Mouse (Mus musculus): ENCODE measurements around the gene Nox1. TPM values are rescaled to one million over a fixed set of nuclear protein-coding genes. Genes with fewer than 3 reads are reported as not detected.
"Not testable (repeated sequence)": the region's sequence is repeated elsewhere in the genome, so short reads cannot be mapped to it uniquely, and the experiment has no call there.

The Nox1 gene
- polyA plus RNA-seq (2016; fragmentation: Nextera tagmentation; extraction: Ambion mirVana), result 0.06 TPM in 1 of 2 replicates, not detected in the other

DNA sequence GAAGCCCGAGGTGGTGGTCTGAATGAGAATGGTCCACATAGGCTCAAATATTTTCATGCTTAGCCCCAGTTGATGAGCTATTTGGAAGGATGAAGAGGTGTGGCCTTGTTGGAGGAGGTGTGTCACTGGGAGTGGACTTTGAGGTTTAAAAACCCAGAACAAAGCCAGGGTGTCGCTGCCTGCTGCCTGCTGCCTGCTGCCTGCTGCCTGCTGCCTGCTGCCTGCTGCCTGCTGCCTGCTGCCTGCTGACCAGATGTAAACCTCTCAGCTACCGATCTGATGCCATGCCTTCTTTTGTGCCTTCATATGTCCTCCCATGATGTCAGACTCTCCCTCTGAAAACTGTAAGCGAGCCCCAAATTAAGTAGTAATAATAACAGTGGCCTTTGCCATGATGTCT is at the start of gene Nox1:
Gene Nox1, minus strand, starts transcription at position 101 of the 400 bp plus-strand sequence.
- H3K9me3 ChIP-seq (replicated peaks), result no peaks in the 10 kb centered on the region
- H3K4me3 ChIP-seq, result no peak within 1 kb of the TSS
- peaks cover 60% of the 10 kb centered on the region for H3K27me3 ChIP-seq (ENCODE audit: low read depth, poor library complexity, severe bottlenecking)
- H3K36me3 ChIP-seq, result no peaks in the 10 kb centered on the region
- H3K27ac ChIP-seq, result no peak within 1 kb of the TSS
- WGBS, result 62% methylated on average over 4 of the region's 4 CpGs
- H3K4me1 ChIP-seq, result no peaks in the 10 kb centered on the region
- no peak for DNase-seq (ENCODE audit: low spot score)

- H3K4me1 ChIP-seq, result no peaks in the 10 kb centered on the region
- H3K4me3 ChIP-seq, result no peak overlapping the region
- peaks cover 7% of the 10 kb centered on the region; the same call in 1 of the 2 replicates for H3K36me3 ChIP-seq
- no peak overlapping the region for H3K27ac ChIP-seq
- no peak for DNase-seq (ENCODE audit: low spot score)
- H3K9me3 ChIP-seq (replicated peaks), result no peaks in the 10 kb centered on the region
- WGBS, result 87% methylated on average over 11 of the region's 11 CpGs
- peaks cover 59% of the 10 kb centered on the region for H3K27me3 ChIP-seq (ENCODE audit: low read depth, poor library complexity, severe bottlenecking)
Measured at GRCm38 (mm10) chrX:134262129-134262528, 40.4 kb upstream of the Nox1 start.

GRCm38 (mm10) chrX:134261191-134261590 is 39.4 kb upstream of the Nox1 start:
- 68% methylated on average over 5 of the region's 5 CpGs for WGBS
- Histone ChIP-seq H3K4me3 (no peak overlapping the region), H3K36me3 (peaks cover 7% of the 10 kb centered on the region; the same call in 1 of the 2 replicates), H3K9me3 (replicated peaks) (no peaks in the 10 kb centered on the region), H3K4me1 (no peaks in the 10 kb centered on the region), H3K27ac (no peak overlapping the region), H3K27me3 (ENCODE audit: low read depth, poor library complexity, severe bottlenecking) (peaks cover 55% of the 10 kb centered on the region)
- DNase-seq (ENCODE audit: low spot score), result no peak

- no peak for DNase-seq (ENCODE audit: low spot score)
Measured at GRCm38 (mm10) chrX:134248202-134248601, 26.4 kb upstream of the Nox1 start.

DNA sequence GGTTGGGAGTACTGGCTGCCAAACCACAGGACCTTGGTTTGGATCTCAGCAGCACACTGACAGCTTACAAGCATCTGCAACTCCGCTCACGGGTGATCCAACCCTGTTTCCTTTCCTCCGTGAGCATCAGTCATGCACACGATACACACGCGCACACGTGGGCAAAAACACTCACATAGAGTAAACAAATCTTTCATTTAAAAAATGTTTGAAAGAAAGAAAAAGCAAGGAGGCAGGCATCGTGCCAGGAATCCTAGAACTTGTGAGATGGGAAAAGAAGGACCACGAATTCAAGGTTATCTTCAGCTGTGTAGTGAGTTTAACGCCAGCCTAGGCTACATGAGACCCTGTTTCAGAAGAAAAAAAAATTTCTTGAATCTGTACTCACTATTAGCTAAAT is 24.2 kb upstream of the Nox1 start:
- DNase-seq (ENCODE audit: low spot score), result no peak
- peaks cover 26% of the 10 kb centered on the region; the same call in 1 of the 2 replicates for H3K27me3 ChIP-seq (ENCODE audit: low read depth, poor library complexity, severe bottlenecking)
- H3K36me3 ChIP-seq, result 0 out of 2 replicates have a peak, but pooled peaks cover 3% of the 10 kb centered on the region
- whole genome bisulfite sequencing, result 94% methylated on average over 10 of the region's 10 CpGs
- H3K9me3 ChIP-seq (replicated peaks), result no peaks in the 10 kb centered on the region
- no peak overlapping the region for H3K4me3 ChIP-seq
- H3K4me1 ChIP-seq, result no peaks in the 10 kb centered on the region
- no peak overlapping the region for H3K27ac ChIP-seq

More at GRCm38 (mm10) chrX:134248202-134248601, 26.4 kb upstream of the Nox1 start:
- WGBS, result 93% methylated on average over 2 of the region's 2 CpGs
- Histone ChIP-seq H3K4me1 (no peaks in the 10 kb centered on the region), H3K27me3 (ENCODE audit: low read depth, poor library complexity, severe bottlenecking) (peaks cover 20% of the 10 kb centered on the region; the same call in 1 of the 2 replicates), H3K4me3 (no peak overlapping the region), H3K36me3 (no peaks in the 10 kb centered on the region), H3K9me3 (replicated peaks) (no peaks in the 10 kb centered on the region), H3K27ac (no peak overlapping the region)

DNA sequence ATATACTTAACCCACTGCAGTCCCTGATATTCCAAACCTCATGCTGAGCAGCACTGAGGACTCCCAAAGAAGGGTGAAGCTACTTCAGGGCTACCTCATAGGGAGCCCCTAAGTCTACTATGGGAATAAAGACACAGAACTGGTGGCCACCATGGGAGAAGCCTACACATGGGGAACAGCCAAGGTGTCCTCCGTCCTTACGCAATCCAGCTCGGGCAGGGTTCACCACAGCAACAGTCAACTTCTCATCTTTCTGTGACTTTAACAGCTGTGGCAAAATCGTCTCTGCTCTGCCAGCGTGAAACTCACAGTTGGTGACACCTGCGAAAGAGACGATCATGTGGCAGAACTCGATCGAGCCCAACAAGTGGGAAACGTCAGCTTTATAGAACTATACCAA is 16.5 kb upstream of the Nox1 start:
- WGBS, result 88% methylated on average over 10 of the region's 10 CpGs
- 0 out of 2 replicates have a peak, but pooled peaks cover 3% of the 10 kb centered on the region for H3K36me3 ChIP-seq
- no peak overlapping the region for H3K27ac ChIP-seq
- H3K4me1 ChIP-seq, result no peaks in the 10 kb centered on the region
- H3K4me3 ChIP-seq, result no peak overlapping the region
- DNase-seq (ENCODE audit: low spot score), result no peak
- H3K9me3 ChIP-seq (replicated peaks), result no peaks in the 10 kb centered on the region
- peaks cover 50% of the 10 kb centered on the region for H3K27me3 ChIP-seq (ENCODE audit: low read depth, poor library complexity, severe bottlenecking)

DNA sequence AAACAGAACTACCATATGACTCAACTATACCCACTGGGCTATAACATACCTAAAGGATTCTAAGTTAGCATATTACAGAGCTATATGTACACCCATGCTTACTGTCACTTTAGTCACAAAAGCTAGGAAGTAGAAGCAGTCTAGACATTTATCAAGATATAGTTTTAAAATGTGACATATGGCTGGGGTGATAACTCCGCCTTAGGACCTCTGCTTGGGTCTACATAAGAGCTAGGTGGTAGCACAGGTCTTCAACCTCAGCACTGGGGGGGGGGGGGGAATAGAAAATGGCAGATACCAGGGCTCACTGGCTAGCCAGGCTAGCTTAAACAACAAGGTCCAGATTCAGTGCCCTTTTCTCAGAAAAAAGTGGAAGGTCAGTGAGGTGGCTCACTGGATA is 11.3 kb upstream of the Nox1 start:
- H3K4me3 ChIP-seq, result no peak overlapping the region
- WGBS, result 96% methylated on average over 1 of the region's 1 CpGs
- DNase-seq (ENCODE audit: low spot score), result no peak
- H3K27me3 ChIP-seq (ENCODE audit: low read depth, poor library complexity, severe bottlenecking), result peaks cover 32% of the 10 kb centered on the region
- no peak overlapping the region for H3K27ac ChIP-seq
- no peaks in the 10 kb centered on the region for H3K36me3 ChIP-seq
- H3K4me1 ChIP-seq, result no peaks in the 10 kb centered on the region
- no peaks in the 10 kb centered on the region for H3K9me3 ChIP-seq (replicated peaks)

DNA sequence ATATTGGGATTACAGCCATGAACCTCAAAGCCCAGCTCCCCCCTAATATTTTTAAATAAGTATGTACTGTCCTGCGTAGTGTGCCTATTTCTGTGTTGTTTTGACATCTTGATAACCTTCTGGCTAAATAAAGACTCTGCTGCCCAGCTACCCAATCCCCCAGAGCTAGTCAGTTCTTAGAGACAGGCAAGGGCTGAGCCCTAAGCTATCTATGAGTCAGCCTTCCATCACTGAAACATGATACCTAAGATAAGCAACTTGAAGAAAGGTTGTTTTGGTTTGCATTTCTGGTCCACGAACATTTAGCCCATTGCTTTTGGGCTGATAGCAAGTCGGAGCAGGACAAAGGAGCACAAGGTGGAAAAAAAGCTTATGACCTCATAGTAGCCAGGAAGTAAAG is 1.1 kb downstream of the Nox1 start:
- Histone ChIP-seq H3K27ac (no peak overlapping the region), H3K36me3 (no peaks in the 10 kb centered on the region), H3K4me1 (no peaks in the 10 kb centered on the region), H3K4me3 (no peak overlapping the region), H3K27me3 (ENCODE audit: low read depth, poor library complexity, severe bottlenecking) (peaks cover 62% of the 10 kb centered on the region), H3K9me3 (replicated peaks) (no peaks in the 10 kb centered on the region)
- WGBS, result 70% methylated on average over 3 of the region's 3 CpGs
- DNase-seq (ENCODE audit: low spot score), result no peak

DNA sequence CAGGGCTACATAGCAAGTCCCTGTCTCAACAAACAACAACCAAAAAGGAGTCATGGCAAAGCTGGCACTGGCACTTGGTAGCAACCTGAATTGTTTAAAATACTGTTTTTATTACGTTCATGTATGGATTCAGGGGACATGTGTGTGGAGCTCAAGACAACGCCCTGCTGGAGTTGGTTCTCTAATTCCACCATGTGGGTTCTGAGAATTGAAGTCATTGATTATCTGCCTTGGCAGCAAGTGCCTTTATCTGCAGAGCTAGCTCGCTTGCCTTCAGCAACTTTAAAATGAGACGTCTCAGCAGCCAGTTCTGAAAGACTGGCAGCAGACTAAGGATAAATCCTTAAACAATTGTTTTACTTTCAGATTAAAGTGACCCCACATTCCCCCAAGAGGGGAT is 3.6 kb downstream of the Nox1 start:
- Histone ChIP-seq H3K36me3 (no peaks in the 10 kb centered on the region), H3K4me3 (no peak overlapping the region), H3K27me3 (ENCODE audit: low read depth, poor library complexity, severe bottlenecking) (peaks cover 59% of the 10 kb centered on the region), H3K9me3 (replicated peaks) (no peaks in the 10 kb centered on the region), H3K4me1 (no peaks in the 10 kb centered on the region), H3K27ac (no peak overlapping the region)
- 84% methylated on average over 4 of the region's 4 CpGs for WGBS
- no peak for DNase-seq (ENCODE audit: low spot score)

- 91% methylated on average over 7 of the region's 7 CpGs for WGBS
- Histone ChIP-seq H3K4me3 (no peak overlapping the region), H3K36me3 (no peaks in the 10 kb centered on the region), H3K9me3 (replicated peaks) (no peaks in the 10 kb centered on the region), H3K4me1 (no peaks in the 10 kb centered on the region), H3K27ac (no peak overlapping the region), H3K27me3 (ENCODE audit: low read depth, poor library complexity, severe bottlenecking) (peaks cover 66% of the 10 kb centered on the region)
- no peak for DNase-seq (ENCODE audit: low spot score)
Measured at GRCm38 (mm10) chrX:134211151-134211642, 10.6 kb downstream of the Nox1 start.

DNA sequence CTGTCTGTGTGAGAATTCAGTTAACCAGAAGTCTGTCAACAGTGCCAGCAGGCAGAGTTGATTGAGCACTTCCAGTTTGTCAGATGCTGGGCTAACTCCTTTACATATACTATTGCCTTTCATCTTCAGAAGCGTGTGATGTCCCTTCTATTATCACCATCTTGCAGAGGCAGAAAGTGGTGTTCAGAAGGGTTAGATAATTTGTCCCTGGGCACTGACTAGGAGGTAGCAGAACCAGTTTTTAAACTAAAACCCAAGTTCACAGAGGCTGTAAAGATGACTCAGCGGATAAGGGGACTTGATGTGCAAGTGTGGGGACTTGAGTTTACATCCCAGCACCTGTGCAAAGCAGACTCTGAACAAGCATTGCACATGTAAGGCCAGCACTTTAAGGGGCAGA is 13.3 kb downstream of the Nox1 start:
- WGBS, result 77% methylated on average over 2 of the region's 2 CpGs
- DNase-seq (ENCODE audit: low spot score), result no peak
- Histone ChIP-seq H3K4me3 (no peak overlapping the region), H3K9me3 (replicated peaks) (no peaks in the 10 kb centered on the region), H3K27ac (no peak overlapping the region), H3K36me3 (no peaks in the 10 kb centered on the region), H3K4me1 (no peaks in the 10 kb centered on the region), H3K27me3 (ENCODE audit: low read depth, poor library complexity, severe bottlenecking) (peaks cover 59% of the 10 kb centered on the region)

DNA sequence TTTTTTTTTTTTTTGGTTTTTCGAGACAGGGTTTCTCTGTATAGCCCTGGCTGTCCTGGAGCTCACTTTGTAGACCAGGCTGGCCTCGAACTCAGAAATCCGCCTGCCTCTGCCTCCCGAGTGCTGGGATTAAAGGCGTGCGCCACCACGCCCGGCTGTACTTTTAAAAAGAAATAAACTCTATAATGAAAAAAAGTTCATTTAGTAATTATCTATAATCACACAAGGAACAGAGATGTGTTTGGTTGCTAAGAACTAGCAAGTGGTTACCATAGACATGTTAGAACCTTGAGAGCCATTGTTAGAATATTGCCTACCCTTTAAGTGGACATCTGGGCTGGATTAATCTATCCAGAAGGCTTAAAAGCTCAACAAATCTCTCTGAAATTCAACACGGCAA is 34.6 kb downstream of the Nox1 start, which contains the start of gene Arl13a:
Gene Arl13a, plus strand, starts transcription at position 301 of the 400 bp plus-strand sequence.
- not testable (repeated sequence) for H3K27ac ChIP-seq; H3K9me3 ChIP-seq (replicated peaks); H3K4me3 ChIP-seq; DNase-seq (ENCODE audit: low spot score); H3K4me1 ChIP-seq; H3K36me3 ChIP-seq
- 90% methylated on average over 8 of the region's 9 CpGs for WGBS
- peaks cover 80% of the 10 kb centered on the region for H3K27me3 ChIP-seq (ENCODE audit: low read depth, poor library complexity, severe bottlenecking)

DNA sequence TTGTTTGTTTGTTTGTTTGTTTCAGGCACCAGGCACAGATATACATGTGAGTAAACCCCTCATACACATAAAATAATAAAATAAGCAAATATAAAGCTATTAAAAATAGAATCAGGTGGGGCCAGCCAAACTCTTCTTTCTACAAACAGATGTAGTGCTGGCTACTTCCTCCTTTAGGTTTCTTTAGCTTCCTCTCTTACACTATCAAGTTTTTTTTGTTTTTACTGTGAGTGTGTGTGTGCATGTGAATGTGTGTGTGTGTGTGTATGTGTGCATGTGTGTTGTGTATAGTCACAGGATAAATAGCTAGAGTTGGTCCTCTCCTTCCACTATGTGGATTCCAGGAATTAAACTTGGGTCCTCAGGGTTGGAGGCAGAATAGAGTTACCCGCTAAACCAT is 47.1 kb downstream of the Nox1 start:
- Histone ChIP-seq H3K9me3 (replicated peaks) (no peaks in the 10 kb centered on the region), H3K36me3 (no peaks in the 10 kb centered on the region), H3K27me3 (ENCODE audit: low read depth, poor library complexity, severe bottlenecking) (peaks cover 46% of the 10 kb centered on the region), H3K27ac (no peak overlapping the region), H3K4me3 (no peak overlapping the region), H3K4me1 (no peaks in the 10 kb centered on the region)
- no peak for DNase-seq (ENCODE audit: low spot score)
- WGBS, result 94% methylated on average over 1 of the region's 1 CpGs

DNA sequence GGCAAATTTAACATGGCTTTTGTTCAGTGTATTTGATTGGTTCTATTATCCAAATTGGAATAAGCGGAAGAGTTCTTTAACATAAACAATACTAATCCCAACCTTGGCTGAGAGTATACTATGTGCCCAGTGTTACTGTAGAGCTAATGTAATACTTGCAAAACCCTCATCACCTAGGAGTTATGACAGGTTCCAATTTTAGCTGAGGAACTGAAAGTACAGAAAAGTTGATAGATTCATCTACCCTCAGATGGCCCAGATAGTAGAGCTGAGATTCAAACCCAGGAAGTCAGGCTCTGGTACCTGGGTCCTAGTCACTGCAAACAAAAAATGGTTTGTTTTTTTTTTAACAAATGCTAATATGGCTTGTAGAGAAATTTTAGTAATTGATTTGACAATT is 51.2 kb downstream of the Nox1 start:
- H3K36me3 ChIP-seq, result no peaks in the 10 kb centered on the region
- WGBS, result 95% methylated on average over 1 of the region's 1 CpGs
- no peaks in the 10 kb centered on the region for H3K9me3 ChIP-seq (replicated peaks)
- peaks cover 46% of the 10 kb centered on the region for H3K27me3 ChIP-seq (ENCODE audit: low read depth, poor library complexity, severe bottlenecking)
- H3K27ac ChIP-seq, result no peak overlapping the region
- DNase-seq (ENCODE audit: low spot score), result no peak
- no peak overlapping the region for H3K4me3 ChIP-seq
- no peaks in the 10 kb centered on the region for H3K4me1 ChIP-seq

Measured in limb, embryonic 10.5 days (tissue).